Comparison of ENCODE assay signal across 10 mouse cellular contexts in genomic region chr1:180992142-180992541, GRCm38 (mm10). TPM values are rescaled to one million over a fixed set of nuclear protein-coding genes. Genes with fewer than 3 reads are reported as not detected.
A peak's percentile ranks its signal among the peaks of the same experiment; 100 is the strongest.
DNase-seq lines count a peak whose midpoint lies in the region; ATAC-seq and TF ChIP-seq lines count a peak whose summit lies in the region.
"Had no signal": no experiment of that assay in that cellular context is flagged by ENCODE, and none has a peak within 500 bp of the region (broad histone marks: within the 10 kb centered on the region; RNA-seq: fewer than 3 reads in every experiment).

No protein-coding gene starts in this region.

- H3K9ac ChIP-seq in heart, postnatal 0 days (replicated peaks; ENCODE audit: low read depth, low read length): no peak overlapping the region
- H3K9ac ChIP-seq in heart, embryonic 11.5 days (ENCODE audit: low read depth, low read length): no peak overlapping the region
- no peak overlapping the region for H3K9ac ChIP-seq in stomach, postnatal 0 days (ENCODE audit: low read length)
- H3K9ac ChIP-seq: liver, embryonic 13.5 days; stomach, embryonic 15.5 days had no signal

- intact Hi-C loops in gastrocnemius, postnatal 14 days (cut with DNase I; ENCODE audit: low total_unique reads): loop anchor here (2.0 kb wide), 1 partner anchor 47 kb away; no protein-coding TSS in a partner anchor

- WGBS in heart, postnatal 0 days: 31% methylated on average over 3 of the region's 3 CpGs
- 41% methylated on average over 3 of the region's 3 CpGs for WGBS in heart, embryonic 11.5 days (ENCODE audit: insufficient replicate concordance)
- 46% methylated on average over 3 of the region's 3 CpGs for WGBS in stomach, postnatal 0 days

- no peak overlapping the region for H3K27ac ChIP-seq in heart, postnatal 0 days (ENCODE audit: low read depth)
- H3K27ac ChIP-seq in heart, embryonic 11.5 days (ENCODE audit: low read depth, low read length): no peak overlapping the region
- no peak overlapping the region for H3K27ac ChIP-seq in stomach, postnatal 0 days (replicated peaks)
- H3K27ac ChIP-seq: liver, embryonic 13.5 days; stomach, embryonic 15.5 days had no signal

- no peaks in the 10 kb centered on the region for H3K36me3 ChIP-seq in heart, postnatal 0 days (replicated peaks; ENCODE audit: control insufficient read depth, insufficient read depth, low read length)
- no peaks in the 10 kb centered on the region for H3K36me3 ChIP-seq in heart, embryonic 11.5 days (ENCODE audit: control insufficient read depth, insufficient read depth, low read length)
- H3K36me3 ChIP-seq in stomach, postnatal 0 days (ENCODE audit: control insufficient read depth, insufficient read depth, low read length): 0 out of 2 replicates have a peak, but pooled peaks cover 2% of the 10 kb centered on the region
- H3K36me3 ChIP-seq: liver, embryonic 13.5 days; stomach, embryonic 15.5 days had no signal

- ATAC-seq in heart, postnatal 0 days (ENCODE audit: insufficient read depth, low read depth): peak; percentile 49; the same call in 1 of the 2 replicates
- no peak for ATAC-seq in heart, embryonic 11.5 days (replicated peaks; ENCODE audit: insufficient number of reproducible peaks, low FRiP score, low TSS enrichment)
- 0 out of 2 replicates have a peak, but pooled peaks have one; percentile 36 for ATAC-seq in stomach, postnatal 0 days (ENCODE audit: low FRiP score, low TSS enrichment)

- peak; percentile 77 for TF ChIP-seq CTCF in heart, postnatal 0 days (IDR thresholded peaks at IDR 0.05; ENCODE audit: low read depth)
- peak; percentile 89 for TF ChIP-seq CTCF in stomach, postnatal 0 days (IDR thresholded peaks at IDR 0.05; ENCODE audit: low read depth)

- no peak overlapping the region for H3K4me3 ChIP-seq in heart, postnatal 0 days (ENCODE audit: low read depth, low read length)
- no peak overlapping the region for H3K4me3 ChIP-seq in heart, embryonic 11.5 days (ENCODE audit: low read depth, low read length)
- no peak overlapping the region for H3K4me3 ChIP-seq in stomach, postnatal 0 days (ENCODE audit: low read depth, low read length)
- H3K4me3 ChIP-seq: liver, embryonic 13.5 days; stomach, embryonic 15.5 days had no signal

- no peak for TF ChIP-seq EP300 in heart, postnatal 0 days (IDR thresholded peaks at IDR 0.05; ENCODE audit: low read depth)
- no peak for TF ChIP-seq EP300 in stomach, postnatal 0 days (optimal IDR thresholded peaks at IDR 0.05)

- H3K27me3 ChIP-seq in heart, postnatal 0 days (ENCODE audit: control insufficient read depth, insufficient read depth, low read length): no peaks in the 10 kb centered on the region
- H3K27me3 ChIP-seq in heart, embryonic 11.5 days (ENCODE audit: control insufficient read depth, insufficient read depth, low read length): 0 out of 2 replicates have a peak, but pooled peaks cover 5% of the 10 kb centered on the region
- H3K27me3 ChIP-seq in stomach, postnatal 0 days (ENCODE audit: control insufficient read depth, insufficient read depth, low read length): no peaks in the 10 kb centered on the region
- H3K27me3 ChIP-seq: stomach, embryonic 15.5 days had no signal

- DNase-seq in heart, postnatal 0 days (ENCODE audit: low spot score): peak; percentile 57
- peak; percentile 44 for DNase-seq in urinary bladder, postnatal 25 days (ENCODE audit: low spot score)
- DNase-seq in urinary bladder, postnatal 10 days (ENCODE audit: low spot score): no peak
- peak; percentile 68 to 69 for DNase-seq in cerebellum, postnatal 14 days
- DNase-seq in layer of hippocampus, adult 9-10 months (ENCODE audit: low spot score): peak; percentile 61
- no peak for DNase-seq in stomach, postnatal 0 days (ENCODE audit: low spot score)
- DNase-seq in gastrocnemius, postnatal 14 days: no peak
- DNase-seq: liver, embryonic 13.5 days had no signal

- no peaks in the 10 kb centered on the region for H3K9me3 ChIP-seq in heart, postnatal 0 days (replicated peaks; ENCODE audit: control insufficient read depth, low read length)
- H3K9me3 ChIP-seq in heart, embryonic 11.5 days (replicated peaks; ENCODE audit: control insufficient read depth, low read length): no peaks in the 10 kb centered on the region
- H3K9me3 ChIP-seq in stomach, postnatal 0 days (ENCODE audit: control insufficient read depth, low read length): no peaks in the 10 kb centered on the region
- H3K9me3 ChIP-seq: liver, embryonic 13.5 days; stomach, embryonic 15.5 days had no signal

- H3K4me2 ChIP-seq in heart, postnatal 0 days (ENCODE audit: low read depth, low read length): no peak overlapping the region
- no peak overlapping the region for H3K4me2 ChIP-seq in heart, embryonic 11.5 days
- H3K4me2 ChIP-seq in stomach, postnatal 0 days (replicated peaks; ENCODE audit: low read depth): no peak overlapping the region
- H3K4me2 ChIP-seq: liver, embryonic 13.5 days; stomach, embryonic 15.5 days had no signal

- H3K4me1 ChIP-seq in heart, postnatal 0 days (ENCODE audit: control insufficient read depth, insufficient read depth): no peaks in the 10 kb centered on the region
- H3K4me1 ChIP-seq in heart, embryonic 11.5 days (ENCODE audit: control insufficient read depth, insufficient read depth, low read length): 0 out of 2 replicates have a peak, but pooled peaks cover 2% of the 10 kb centered on the region
- H3K4me1 ChIP-seq in stomach, postnatal 0 days (replicated peaks; ENCODE audit: control insufficient read depth, insufficient read depth): no peaks in the 10 kb centered on the region
- H3K4me1 ChIP-seq: liver, embryonic 13.5 days had no signal

RNA-seq across cellular contexts. Expression of gene Ephx1, which starts 28.6 kb away (rescaled TPM):
- 6.9 and 13.4 TPM in 2 replicates for total RNA-seq in heart, postnatal 0 days (2014; rRNA removed; ENCODE audit: low replicate concordance)
- polyA plus RNA-seq in heart, postnatal 0 days (2015; fragmentation: Nextera tagmentation; extraction: Ambion mirVana): 10.2 and 10.6 TPM in 2 replicates
- polyA plus RNA-seq in heart, embryonic 11.5 days (2014; fragmentation: Nextera tagmentation; extraction: Ambion mirVana): 3.0 and 3.8 TPM in 2 replicates
- 30.0 and 32.2 TPM in 2 replicates for polyA plus RNA-seq in stomach, postnatal 0 days (2015; fragmentation: Nextera tagmentation; extraction: Ambion mirVana)
- 10 to 100 TPM; 13.5 to 16.4 TPM for total RNA-seq in gastrocnemius, postnatal 14 days (2021)

RNA-seq across cellular contexts. Expression of gene Tmem63a, which starts 50.0 kb away (rescaled TPM):
- 17.2 and 30.5 TPM in 2 replicates for total RNA-seq in heart, postnatal 0 days (2014; rRNA removed; ENCODE audit: low replicate concordance)
- polyA plus RNA-seq in heart, postnatal 0 days (2015; fragmentation: Nextera tagmentation; extraction: Ambion mirVana): 8.5 and 9.6 TPM in 2 replicates
- polyA plus RNA-seq in heart, embryonic 11.5 days (2014; fragmentation: Nextera tagmentation; extraction: Ambion mirVana): 5.8 and 6.7 TPM in 2 replicates
- polyA plus RNA-seq in stomach, postnatal 0 days (2015; fragmentation: Nextera tagmentation; extraction: Ambion mirVana): 35.2 and 36.7 TPM in 2 replicates
- 10 to 100 TPM; 11.9 to 12.5 TPM for total RNA-seq in gastrocnemius, postnatal 14 days (2021)

RNA-seq across cellular contexts. Expression of gene Lefty1, which starts 57.3 kb away (rescaled TPM):
- 1.2 and 1.3 TPM in 2 replicates for total RNA-seq in heart, postnatal 0 days (2014; rRNA removed; ENCODE audit: low replicate concordance)
- polyA plus RNA-seq in heart, postnatal 0 days (2015; fragmentation: Nextera tagmentation; extraction: Ambion mirVana): 1.6 and 1.7 TPM in 2 replicates
- polyA plus RNA-seq in heart, embryonic 11.5 days (2014; fragmentation: Nextera tagmentation; extraction: Ambion mirVana): 1.2 and 1.3 TPM in 2 replicates
- 6.1 TPM in 2 replicates for polyA plus RNA-seq in stomach, postnatal 0 days (2015; fragmentation: Nextera tagmentation; extraction: Ambion mirVana)
- under 1 TPM; 0.44 to 0.53 TPM for total RNA-seq in gastrocnemius, postnatal 14 days (2021)

RNA-seq across cellular contexts. Expression of gene 9130409I23Rik, which starts 58.9 kb away (rescaled TPM):
- total RNA-seq in heart, postnatal 0 days (2014; rRNA removed; ENCODE audit: low replicate concordance): not detected in 2 replicates
- not detected in 2 replicates for polyA plus RNA-seq in heart, postnatal 0 days (2015; fragmentation: Nextera tagmentation; extraction: Ambion mirVana)
- polyA plus RNA-seq in heart, embryonic 11.5 days (2014; fragmentation: Nextera tagmentation; extraction: Ambion mirVana): not detected in 2 replicates
- polyA plus RNA-seq in stomach, postnatal 0 days (2015; fragmentation: Nextera tagmentation; extraction: Ambion mirVana): 0.28 and 0.72 TPM in 2 replicates
- total RNA-seq in gastrocnemius, postnatal 14 days (2021): not detected
- polyA plus RNA-seq: liver, embryonic 13.5 days; stomach, embryonic 15.5 days had no signal

Comparison
In these comparisons a context has a peak if more than half of its experiments do, and no peak if none do; other contexts are left out.
1. DNase-seq: peak in heart, postnatal 0 days (single experiment), urinary bladder, postnatal 25 days (single experiment), cerebellum, postnatal 14 days (2 of 2) and layer of hippocampus, adult 9-10 months (single experiment); none in urinary bladder, postnatal 10 days (single experiment), stomach, postnatal 0 days (single experiment) and gastrocnemius, postnatal 14 days (single experiment).